8 mouse cellular contexts compared by ENCODE assay signal in genomic region chr11:16831974-16832464, GRCm38 (mm10).
A peak's percentile ranks its signal among the peaks of the same experiment; 100 is the strongest.
DNase-seq lines count a peak whose midpoint lies in the region; ATAC-seq lines count a peak whose summit lies in the region.

No protein-coding gene starts in this region.

- peak overlapping the region; percentile 54 for H3K27ac ChIP-seq in forebrain, embryonic 15.5 days (replicated peaks)
- H3K27ac ChIP-seq in forebrain, embryonic 11.5 days (ENCODE audit: low read depth, low read length), result no peak overlapping the region

- DNase-seq in forebrain, embryonic 11.5 days (ENCODE audit: low spot score), result no peak
- DNase-seq in adipocyte (ENCODE audit: low spot score), result peak; percentile 31
- peak; percentile 72 for DNase-seq in gastrocnemius, postnatal 14 days
- peak; percentile 86 for DNase-seq in left cerebral cortex, postnatal 4 days
- no peak for DNase-seq in kidney, postnatal 25 days
- no peak for DNase-seq in ovary, adult 18-20 months (ENCODE audit: low spot score)
- DNase-seq in adrenal gland, adult 8-10 months, result no peak

- H3K9ac ChIP-seq in forebrain, embryonic 15.5 days (replicated peaks), result no peak overlapping the region
- H3K9ac ChIP-seq in forebrain, embryonic 11.5 days (ENCODE audit: low read length), result no peak overlapping the region

- no peaks in the 10 kb centered on the region for H3K9me3 ChIP-seq in forebrain, embryonic 15.5 days
- no peaks in the 10 kb centered on the region for H3K9me3 ChIP-seq in forebrain, embryonic 11.5 days (ENCODE audit: control insufficient read depth, low read length)

- no peaks in the 10 kb centered on the region for H3K27me3 ChIP-seq in forebrain, embryonic 15.5 days
- no peaks in the 10 kb centered on the region for H3K27me3 ChIP-seq in forebrain, embryonic 11.5 days (ENCODE audit: control insufficient read depth, insufficient read depth, low read length)

- no peaks in the 10 kb centered on the region for H3K36me3 ChIP-seq in forebrain, embryonic 15.5 days
- H3K36me3 ChIP-seq in forebrain, embryonic 11.5 days (ENCODE audit: control insufficient read depth, insufficient read depth, low read length), result no peaks in the 10 kb centered on the region

- H3K4me3 ChIP-seq in forebrain, embryonic 15.5 days, result no peak overlapping the region
- no peak overlapping the region for H3K4me3 ChIP-seq in forebrain, embryonic 11.5 days (ENCODE audit: low read depth, low read length)

- ATAC-seq in forebrain, embryonic 15.5 days (replicated peaks), result peak; percentile 93
- no peak for ATAC-seq in forebrain, embryonic 11.5 days (replicated peaks; ENCODE audit: low FRiP score)

- H3K4me1 ChIP-seq in forebrain, embryonic 15.5 days, result 0 out of 2 replicates have a peak, but pooled peaks cover 9% of the 10 kb centered on the region
- H3K4me1 ChIP-seq in forebrain, embryonic 11.5 days (replicated peaks; ENCODE audit: control insufficient read depth, insufficient read depth, low read length), result no peaks in the 10 kb centered on the region

- WGBS in forebrain, embryonic 15.5 days, result 45% methylated on average over 5 of the region's 5 CpGs
- 86% methylated on average over 5 of the region's 5 CpGs for WGBS in forebrain, embryonic 11.5 days

- intact Hi-C loops in gastrocnemius, postnatal 14 days (cut with DNase I; ENCODE audit: low total_unique reads), result no loop called here
- intact Hi-C loops in left cerebral cortex, postnatal 4 days (cut with DNase I), result no loop called here

- no peak overlapping the region for H3K4me2 ChIP-seq in forebrain, embryonic 15.5 days (replicated peaks)
- no peak overlapping the region for H3K4me2 ChIP-seq in forebrain, embryonic 11.5 days (ENCODE audit: low read depth, low read length, severe bottlenecking)

Comparison
In these comparisons a context has a peak if more than half of its experiments do, and no peak if none do; other contexts are left out.
1. DNase-seq: peak in adipocyte (single experiment), gastrocnemius, postnatal 14 days (single experiment) and left cerebral cortex, postnatal 4 days (single experiment); none in forebrain, embryonic 11.5 days (single experiment), kidney, postnatal 25 days (0 of 2), ovary, adult 18-20 months (single experiment) and adrenal gland, adult 8-10 months (single experiment).